Mouse (Mus musculus) colon, adult 2 months (tissue): ENCODE data around the gene Igdcc3. TPM values are rescaled to one million over a fixed set of nuclear protein-coding genes. Genes with fewer than 3 reads are reported as not detected.

ENCODE experiments used
- polyA plus RNA-seq: library from polyadenylated mRNA; depleted of rRNA; stranded (reverse); fragments of >200 nt; gene quantifications from 2 replicates; pipeline ENCODE4 v1.2.3, GENCODE M21; 2012; rRNA removed

The Igdcc3 gene
- 0.14 and 0.19 TPM in 2 replicates for polyA plus RNA-seq

DNA sequence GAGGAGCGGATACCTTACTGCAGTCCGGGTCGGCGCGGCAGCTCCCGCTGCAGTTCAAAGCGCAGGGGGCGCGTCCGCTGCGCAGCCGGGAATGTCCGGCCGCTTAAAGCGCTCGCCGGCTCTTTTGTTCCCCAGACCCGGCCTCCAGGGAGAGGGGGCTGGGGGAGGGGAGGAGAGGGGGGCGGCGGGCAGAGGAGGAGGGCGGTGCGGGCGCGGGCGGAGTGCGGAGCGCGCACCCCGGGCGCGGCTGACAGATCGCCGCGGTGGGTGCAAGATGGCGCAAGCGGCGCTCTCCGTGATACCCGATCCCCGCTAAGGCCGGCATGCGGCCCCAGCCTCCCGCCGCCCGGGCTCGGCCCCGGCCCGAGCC is at the start of gene Igdcc3:
Gene Igdcc3 (plus strand): TSS at position 254 of the 370 bp plus-strand sequence.

DNA sequence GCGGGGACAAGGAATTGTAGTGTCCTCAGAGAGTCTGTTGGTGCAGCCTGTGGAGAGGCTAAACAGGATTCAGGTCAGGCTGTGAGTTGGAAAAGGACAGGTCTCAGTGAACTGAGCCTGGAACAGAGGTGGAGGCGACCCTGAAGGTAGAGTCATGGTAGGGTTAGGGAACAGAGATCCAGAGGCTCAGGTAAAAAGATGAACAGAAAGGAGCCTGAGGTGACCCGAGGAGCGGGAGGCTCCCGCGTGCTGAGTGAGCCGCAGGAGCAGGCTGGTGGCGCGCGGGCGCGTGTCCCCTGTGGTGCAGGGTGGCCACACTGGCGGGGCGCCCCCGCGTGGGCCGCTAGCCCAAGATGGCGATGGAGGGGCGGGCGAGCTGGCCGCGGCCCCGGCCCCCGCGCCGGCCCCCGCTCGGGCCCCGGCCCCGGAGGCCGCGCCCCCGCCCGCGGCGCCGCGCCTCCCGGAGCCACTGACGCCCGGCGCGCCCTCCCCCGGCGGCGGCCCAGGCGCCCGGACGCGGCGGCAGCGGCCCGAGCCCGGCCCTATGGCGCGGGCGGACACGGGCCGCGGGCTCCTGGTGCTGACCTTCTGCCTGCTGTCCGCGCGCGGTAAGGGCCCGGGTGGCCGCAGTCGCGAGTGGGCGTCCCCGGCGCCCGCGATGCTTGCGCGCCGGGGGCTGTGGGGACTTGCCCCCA is 39.9 kb upstream of the Igdcc3 start, which contains the start of gene Igdcc4:
Gene Igdcc4 (plus strand): TSS at position 496 of the 695 bp plus-strand sequence.

GRCm38 (mm10) chr9:65195053-65195452 is 54.1 kb downstream of the Igdcc3 start, which contains the start of gene Parp16:
Gene Parp16, plus strand, starts transcription at chr9:65195353.

Other genes starting within 250 kb of the Igdcc3 start
- not detected in 2 replicates for gene Slc24a1, start 189.6 kb upstream of the Igdcc3 start, polyA plus RNA-seq
- 9.6 and 9.7 TPM in 2 replicates for gene Ints14, start 180.3 kb upstream of the Igdcc3 start, polyA plus RNA-seq
- 28.7 and 30.7 TPM in 2 replicates for gene Hacd3, start 119.5 kb upstream of the Igdcc3 start, polyA plus RNA-seq
- 43.3 and 45.3 TPM in 2 replicates for gene Dpp8, start 108.8 kb upstream of the Igdcc3 start, polyA plus RNA-seq
- 23.3 and 25.4 TPM in 2 replicates for gene Igdcc4, start 39.7 kb upstream of the Igdcc3 start, polyA plus RNA-seq
- gene Parp16, start 54.2 kb downstream of the Igdcc3 start, polyA plus RNA-seq, result 13.5 and 16.8 TPM in 2 replicates
- gene Cilp, start 124.0 kb downstream of the Igdcc3 start, polyA plus RNA-seq, result 8.3 and 10.1 TPM in 2 replicates
- 7.6 and 10.6 TPM in 2 replicates for gene Clpx, start 153.1 kb downstream of the Igdcc3 start, polyA plus RNA-seq
- 11.4 and 14.9 TPM in 2 replicates for gene Pdcd7, start 204.9 kb downstream of the Igdcc3 start, polyA plus RNA-seq
- gene Ubap1l, start 219.9 kb downstream of the Igdcc3 start, polyA plus RNA-seq, result 0.31 and 0.57 TPM in 2 replicates